Mouse (Mus musculus) lung, postnatal 0 days (tissue): ENCODE results near the gene Eif5a.

Source experiments
- CTCF ChIP-seq: IDR thresholded peaks from 2 replicates; pipeline ENCODE4 v1.5.1; 2016; ENCODE audit warnings: antibody characterized with exemption, mild to moderate bottlenecking
- EP300 ChIP-seq: IDR thresholded peaks from 2 replicates; pipeline ENCODE4 v1.6.1; 2016; ENCODE audit warnings: antibody characterized with exemption, mild to moderate bottlenecking, control low read depth

- TF ChIP-seq CTCF (no peak), EP300 (no peak)
Observed at GRCm38 (mm10) chr11:69919661-69920265, 2.0 kb downstream of the Eif5a start.
